Mouse (Mus musculus) embryonic facial prominence, embryonic 10.5 days (tissue): ENCODE measurements around the gene Kmt2e. TPM values are rescaled to one million over a fixed set of nuclear protein-coding genes. Genes with fewer than 3 reads are reported as not detected.

Experiments
- DNase-seq: peaks from one replicate; pipeline ENCODE4 v3.0.0-alpha.2; 2017; ENCODE audit warnings: low spot score
- H3K27ac ChIP-seq: fragments of 300-500 bp; sonication (generic); replicated peaks from 2 replicates; pipeline ENCODE4 v1.5.1; 2016; ENCODE audit warnings: mild to moderate bottlenecking
- H3K27me3 ChIP-seq: fragments of 300-500 bp; sonication (generic); replicated peaks from 2 replicates; pipeline ENCODE4 v1.6.1; 2016; ENCODE audit warnings: low read depth, mild to moderate bottlenecking; ENCODE audit not compliant: poor library complexity, severe bottlenecking
- H3K36me3 ChIP-seq: fragments of 300-500 bp; sonication (generic); replicated peaks from 2 replicates; pipeline ENCODE4 v1.6.1; 2016; ENCODE audit warnings: mild to moderate bottlenecking, moderate library complexity
- H3K4me1 ChIP-seq: fragments of 300-500 bp; sonication (generic); 2 replicates; pipeline ENCODE4 v1.6.1; 2016
- H3K4me3 ChIP-seq: fragments of 300-500 bp; sonication (generic); 2 replicates; pipeline ENCODE4 v1.5.1; 2016; ENCODE audit warnings: mild to moderate bottlenecking, moderate library complexity
- H3K9me3 ChIP-seq: fragments of 300-500 bp; sonication (generic); 2 replicates; pipeline ENCODE4 v1.6.1; 2016; ENCODE audit warnings: mild to moderate bottlenecking
- WGBS: fragments of 180-500 bp; shearing (Covaris S2); methylation state at CpG from one replicate; pipeline ENCODE4 v1.1.7; 2016; 5-methylcytosine and 5-hydroxymethylcytosine counted together
- polyA plus RNA-seq: library from polyadenylated mRNA; unstranded; fragments of >200 nt; fragmentation: Nextera tagmentation; extraction: Ambion mirVana; gene quantifications from 2 replicates; pipeline ENCODE4 v1.2.1, GENCODE M21; 2016

The Kmt2e gene
- polyA plus RNA-seq, 1 experiment from 2014 or later, result 86.7 TPM

DNA sequence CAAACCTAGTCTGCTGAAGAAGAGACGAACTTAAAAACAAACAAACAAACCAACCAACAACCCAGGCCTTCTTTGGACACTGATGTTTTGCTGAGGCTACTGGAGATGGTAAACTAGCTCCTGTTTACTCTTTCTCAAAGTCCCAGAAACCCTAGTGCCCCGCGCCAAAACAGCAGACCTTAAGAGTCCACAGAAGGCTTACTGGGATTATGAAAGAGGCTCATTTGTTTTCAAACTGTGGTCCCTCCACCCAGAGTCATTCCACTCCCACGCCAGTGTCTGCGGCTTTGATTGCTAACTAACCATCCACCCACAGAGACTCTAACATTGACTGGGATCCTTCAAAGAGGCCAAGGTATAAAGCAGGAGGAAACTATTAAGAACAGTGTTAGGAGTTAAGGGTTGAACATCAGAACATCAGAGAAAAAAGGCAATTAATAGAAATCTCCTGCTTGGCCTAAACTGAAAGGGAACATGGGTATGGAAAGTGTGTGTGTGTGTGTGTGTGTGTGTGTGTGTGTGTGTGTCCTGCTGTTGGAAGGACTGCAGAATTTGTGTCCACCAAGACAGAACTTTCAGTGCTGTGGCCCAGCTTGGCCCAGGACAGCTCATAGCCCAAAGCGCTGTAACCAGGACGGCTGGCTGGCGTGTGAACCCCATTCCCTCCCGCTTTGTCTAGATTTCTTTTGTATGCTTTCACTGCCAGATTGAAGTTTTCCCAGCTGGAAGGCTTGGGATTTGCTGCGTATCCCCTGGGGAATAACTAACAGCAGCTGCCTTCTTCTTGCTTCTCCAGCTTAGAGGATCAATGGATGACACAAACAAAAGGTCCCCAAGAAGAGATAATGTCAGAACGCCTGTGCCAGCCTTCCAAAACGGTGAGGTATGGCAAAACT is 20.4 kb upstream of the Kmt2e start:
- Histone ChIP-seq H3K9me3 (no peaks in the 10 kb centered on the region), H3K27ac (peak overlapping the region; percentile 71), H3K4me1 (peaks cover 61% of the 10 kb centered on the region), H3K36me3 (peaks cover 36% of the 10 kb centered on the region), H3K27me3 (no peaks in the 10 kb centered on the region), H3K4me3 (no peak overlapping the region)
- no peak for DNase-seq
- WGBS, result 38% methylated on average over 12 of the region's 12 CpGs

- Histone ChIP-seq H3K9me3 (no peaks in the 10 kb centered on the region), H3K27me3 (no peaks in the 10 kb centered on the region), H3K4me1 (peaks cover 69% of the 10 kb centered on the region), H3K36me3 (peaks cover 28% of the 10 kb centered on the region), H3K27ac (peak overlapping the region; percentile 71), H3K4me3 (no peak overlapping the region)
- 51% methylated on average over 4 of the region's 4 CpGs for WGBS
- no peak for DNase-seq
Observed at GRCm38 (mm10) chr5:23414490-23415126, 19.6 kb upstream of the Kmt2e start.

DNA sequence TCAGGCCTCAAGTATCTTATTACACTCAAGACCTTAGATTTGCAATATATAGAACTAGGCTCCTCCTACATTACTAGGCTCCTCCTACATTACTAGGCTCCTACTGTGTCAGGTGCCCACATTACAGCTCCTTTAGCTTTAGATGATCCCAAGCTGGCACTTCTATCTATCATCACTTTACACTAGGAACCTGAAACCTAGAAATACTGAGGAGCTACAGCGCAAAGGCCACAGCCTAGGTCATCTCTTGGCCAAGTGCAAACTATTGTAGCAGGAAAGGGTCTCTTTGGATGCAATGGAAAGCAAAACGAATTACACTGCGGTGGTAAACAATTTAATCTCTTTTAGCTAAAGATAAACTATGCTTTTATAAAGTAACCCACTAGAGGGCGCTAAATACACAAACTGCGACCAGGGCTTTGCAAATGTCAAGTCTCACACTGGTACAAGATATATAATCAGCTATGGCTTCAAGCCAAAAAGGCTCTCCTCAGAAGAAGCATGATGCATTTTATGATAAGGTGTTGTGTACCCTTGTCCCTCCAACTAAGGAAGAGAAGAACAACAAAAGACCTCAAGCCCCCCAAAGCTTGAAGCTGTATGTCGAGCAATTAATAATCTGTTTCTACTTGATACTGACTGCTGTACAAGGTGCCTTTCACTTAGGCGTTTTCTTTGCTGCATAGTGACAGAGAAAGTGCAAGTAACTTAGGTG is 18.5 kb upstream of the Kmt2e start:
- WGBS, result 38% methylated on average over 7 of the region's 7 CpGs
- H3K36me3 ChIP-seq, result peaks cover 17% of the 10 kb centered on the region
- H3K9me3 ChIP-seq, result no peaks in the 10 kb centered on the region
- no peak for DNase-seq
- no peak overlapping the region for H3K4me3 ChIP-seq
- no peak overlapping the region; the same call in 1 of the 2 replicates for H3K27ac ChIP-seq
- no peaks in the 10 kb centered on the region for H3K27me3 ChIP-seq
- H3K4me1 ChIP-seq, result peaks cover 76% of the 10 kb centered on the region

DNA sequence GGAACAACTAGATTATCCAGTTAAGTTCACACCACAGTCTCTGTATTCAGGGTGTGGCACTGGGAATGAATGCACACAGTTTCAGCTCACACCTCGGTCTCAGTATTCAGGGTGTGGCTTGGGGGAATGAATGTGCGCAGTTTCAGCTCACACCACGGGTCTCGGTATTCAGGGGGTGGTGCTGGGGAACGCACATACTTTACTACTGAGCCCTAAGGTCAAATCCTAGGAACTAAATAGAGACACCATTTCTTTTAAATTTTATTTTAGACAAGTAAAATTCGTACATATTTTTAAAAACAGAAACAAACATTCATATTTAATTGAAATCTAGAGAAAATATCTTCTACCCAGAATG is 18.0 kb upstream of the Kmt2e start:
- H3K4me1 ChIP-seq, result peaks cover 78% of the 10 kb centered on the region
- H3K27ac ChIP-seq, result no peak overlapping the region
- 65% methylated on average over 6 of the region's 6 CpGs for WGBS
- no peaks in the 10 kb centered on the region for H3K27me3 ChIP-seq
- H3K4me3 ChIP-seq, result no peak overlapping the region
- H3K9me3 ChIP-seq, result no peaks in the 10 kb centered on the region
- peaks cover 13% of the 10 kb centered on the region for H3K36me3 ChIP-seq
- DNase-seq, result no peak

GRCm38 (mm10) chr5:23417716-23418115 is 16.5 kb upstream of the Kmt2e start:
- no peak for DNase-seq
- Histone ChIP-seq H3K9me3 (no peaks in the 10 kb centered on the region), H3K27me3 (no peaks in the 10 kb centered on the region), H3K36me3 (peaks cover 14% of the 10 kb centered on the region), H3K4me1 (peaks cover 69% of the 10 kb centered on the region), H3K4me3 (peak overlapping the region; percentile 68), H3K27ac (peak overlapping the region; percentile 85)
- 63% methylated on average over 2 of the region's 2 CpGs for WGBS

DNA sequence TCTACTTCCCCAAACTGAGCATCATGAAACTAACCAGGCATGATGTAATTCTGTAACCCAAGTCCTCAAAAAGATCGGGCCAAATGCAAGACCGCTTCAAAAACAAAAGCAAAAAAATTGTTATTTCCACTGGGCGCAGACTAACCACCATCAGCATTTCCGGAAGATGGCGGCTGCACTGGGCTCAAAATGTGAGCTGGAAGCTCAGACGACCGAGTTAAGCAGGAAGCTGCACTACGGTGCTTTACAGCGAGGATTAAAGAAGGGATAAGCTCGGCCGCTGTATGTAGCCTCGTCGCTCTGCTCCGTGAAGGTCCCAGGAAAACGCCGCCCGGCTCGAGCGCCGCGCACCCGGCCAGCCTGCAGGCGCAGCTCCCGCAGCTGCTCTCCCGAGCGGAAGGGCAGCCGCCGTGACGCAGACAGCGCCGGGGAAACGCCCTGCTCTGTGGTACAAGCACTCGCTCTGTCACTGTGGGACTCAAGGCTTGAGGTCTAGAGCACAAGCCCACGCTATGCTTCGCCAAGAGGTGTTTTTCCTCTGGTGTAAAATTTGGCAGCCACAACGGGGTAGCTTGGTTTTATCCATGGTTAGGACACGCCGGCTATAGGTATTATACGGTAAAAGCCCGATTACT is 16.0 kb upstream of the Kmt2e start:
- 1% methylated on average over 40 of the region's 40 CpGs for WGBS
- Histone ChIP-seq H3K27me3 (no peaks in the 10 kb centered on the region), H3K4me1 (peaks cover 64% of the 10 kb centered on the region), H3K4me3 (peak overlapping the region; percentile 68), H3K27ac (peak overlapping the region; percentile 85), H3K9me3 (no peaks in the 10 kb centered on the region), H3K36me3 (peaks cover 19% of the 10 kb centered on the region)
- peak; percentile 83 for DNase-seq

DNA sequence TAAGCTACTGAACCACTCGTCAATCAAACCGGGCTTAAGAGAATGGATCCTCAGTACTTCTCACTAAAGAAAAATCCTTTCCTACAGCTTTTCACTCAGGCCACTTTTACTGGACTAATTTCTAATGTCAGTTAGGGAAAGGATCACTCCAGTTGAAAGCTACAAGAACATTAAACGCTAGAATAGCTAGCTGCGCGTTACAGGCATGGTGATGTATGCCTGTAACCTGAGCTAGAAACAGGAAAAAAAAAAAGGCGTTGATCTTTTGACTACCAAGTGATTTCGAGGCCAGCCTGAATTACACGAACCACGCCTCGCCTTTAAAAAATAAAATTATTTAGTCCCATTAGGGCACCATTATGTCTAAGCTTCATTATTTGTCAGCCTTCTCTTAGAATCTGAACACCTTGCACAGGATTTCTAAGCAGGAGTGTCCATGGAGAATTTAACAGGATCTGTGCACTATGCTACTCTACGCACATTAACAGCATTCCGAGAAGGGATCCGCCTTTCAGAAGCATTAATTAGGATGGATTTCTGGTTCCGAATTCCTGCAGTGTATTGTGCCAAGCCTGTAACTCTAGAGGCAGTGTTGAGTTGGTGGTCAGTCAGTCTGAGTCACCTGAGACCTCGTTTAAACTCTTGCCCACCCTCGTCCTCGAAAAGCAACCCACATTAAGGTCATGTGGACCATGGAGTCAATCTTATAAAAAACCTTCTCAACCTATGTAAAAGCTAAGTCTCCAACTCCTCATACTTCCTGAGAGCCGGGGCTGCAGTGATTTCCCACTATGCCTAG is 15.2 kb upstream of the Kmt2e start:
- H3K27me3 ChIP-seq, result no peaks in the 10 kb centered on the region
- 4% methylated on average over 18 of the region's 18 CpGs for WGBS
- peaks cover 27% of the 10 kb centered on the region for H3K36me3 ChIP-seq
- peak overlapping the region; percentile 85 for H3K27ac ChIP-seq
- DNase-seq, result no peak
- H3K4me3 ChIP-seq, result peak overlapping the region; percentile 68
- H3K4me1 ChIP-seq, result peaks cover 57% of the 10 kb centered on the region
- no peaks in the 10 kb centered on the region for H3K9me3 ChIP-seq

DNA sequence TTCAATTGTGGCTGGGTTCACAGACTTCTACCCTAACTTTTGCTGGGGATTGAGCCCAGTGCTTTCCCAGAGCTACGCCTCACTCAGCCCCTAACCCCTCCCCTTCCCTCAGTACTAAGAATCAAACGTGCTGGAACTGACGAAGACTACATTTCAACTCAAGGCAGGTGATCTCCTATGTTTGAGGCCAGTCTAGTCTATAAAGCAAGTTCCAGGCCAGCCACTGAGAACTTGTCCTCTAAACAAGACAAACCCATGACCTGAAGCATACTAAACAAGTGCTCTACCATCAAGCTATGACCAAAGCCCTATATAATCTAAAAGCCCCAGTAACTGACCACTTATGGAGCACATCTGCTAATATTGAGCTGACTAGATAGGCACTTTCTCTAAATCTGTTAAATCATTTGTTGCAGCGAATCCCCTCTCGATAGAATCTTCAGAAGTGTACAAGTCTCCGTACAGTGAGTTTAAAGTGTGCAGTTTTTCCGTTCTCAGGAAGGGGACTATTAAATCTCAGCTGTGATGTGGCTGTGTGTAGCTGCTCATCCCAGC is 14.5 kb upstream of the Kmt2e start:
- Histone ChIP-seq H3K4me1 (peaks cover 50% of the 10 kb centered on the region), H3K36me3 (peaks cover 34% of the 10 kb centered on the region), H3K27me3 (no peaks in the 10 kb centered on the region), H3K27ac (no peak overlapping the region), H3K4me3 (peak overlapping the region; percentile 68), H3K9me3 (no peaks in the 10 kb centered on the region)
- no peak for DNase-seq
- 42% methylated on average over 7 of the region's 7 CpGs for WGBS

DNA sequence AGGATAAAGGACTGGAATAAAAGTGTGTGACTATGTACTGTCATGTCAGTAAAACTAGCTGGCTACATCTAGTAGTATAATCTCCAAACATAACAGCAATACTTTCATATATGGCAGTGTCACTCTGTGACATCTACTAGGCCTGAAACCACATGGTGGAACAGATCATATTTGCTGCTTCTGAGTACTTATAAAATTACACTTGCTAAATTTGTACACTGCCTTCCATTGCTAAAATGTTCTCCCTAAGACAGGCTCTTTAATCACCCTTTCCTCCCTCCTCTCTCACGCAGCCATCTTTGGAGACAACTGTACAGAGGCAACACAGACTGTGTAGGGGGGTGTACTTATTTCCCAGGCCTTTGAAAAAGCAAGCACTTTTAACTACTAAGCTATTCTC is 13.8 kb upstream of the Kmt2e start:
- H3K4me1 ChIP-seq, result peaks cover 43% of the 10 kb centered on the region
- H3K27me3 ChIP-seq, result no peaks in the 10 kb centered on the region
- H3K9me3 ChIP-seq, result no peaks in the 10 kb centered on the region
- 56% methylated on average over 1 of the region's 1 CpGs for WGBS
- H3K27ac ChIP-seq, result no peak overlapping the region
- no peak for DNase-seq
- H3K4me3 ChIP-seq, result no peak overlapping the region
- peaks cover 39% of the 10 kb centered on the region for H3K36me3 ChIP-seq

DNA sequence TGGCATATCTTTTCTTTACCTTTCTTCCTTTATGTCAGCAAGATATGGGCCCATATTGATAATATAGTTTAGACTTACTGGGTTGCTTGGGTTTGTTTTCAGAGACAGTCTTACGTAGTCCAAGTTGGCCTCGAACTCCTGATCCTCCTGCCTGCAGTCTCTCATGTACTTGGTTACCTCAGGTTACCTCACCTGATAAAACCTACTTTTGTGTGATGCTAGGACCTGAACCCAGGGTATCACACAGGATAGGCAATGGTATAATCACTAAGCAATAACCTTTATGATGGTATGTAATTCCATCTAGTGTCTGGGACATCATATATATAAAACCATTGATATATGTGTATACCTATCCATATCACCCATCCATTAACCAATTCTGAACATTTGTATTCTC is 12.8 kb upstream of the Kmt2e start:
- 94% methylated on average over 2 of the region's 2 CpGs for WGBS

GRCm38 (mm10) chr5:23423036-23423435 is 11.2 kb upstream of the Kmt2e start:
- H3K4me1 ChIP-seq, result peaks cover 28% of the 10 kb centered on the region
- H3K4me3 ChIP-seq, result no peak overlapping the region
- no peaks in the 10 kb centered on the region for H3K9me3 ChIP-seq
- H3K27ac ChIP-seq, result no peak overlapping the region
- H3K36me3 ChIP-seq, result peaks cover 60% of the 10 kb centered on the region
- H3K27me3 ChIP-seq, result no peaks in the 10 kb centered on the region
- 90% methylated on average over 3 of the region's 3 CpGs for WGBS
- DNase-seq, result no peak

More for the DNA sequence above, 12.8 kb upstream of the Kmt2e start:
- peaks cover 49% of the 10 kb centered on the region for H3K36me3 ChIP-seq
- no peak overlapping the region for H3K27ac ChIP-seq
- no peak overlapping the region for H3K4me3 ChIP-seq
- H3K9me3 ChIP-seq, result no peaks in the 10 kb centered on the region
- H3K4me1 ChIP-seq, result peaks cover 34% of the 10 kb centered on the region
- no peaks in the 10 kb centered on the region for H3K27me3 ChIP-seq
- no peak for DNase-seq
